Mouse (Mus musculus): ENCODE results near the gene Rgl1. TPM values are rescaled to one million over a fixed set of nuclear protein-coding genes. Genes with fewer than 3 reads are reported as not detected.

Rgl1 gene
- polyA plus RNA-seq, 1 experiment from 2014 or later = 63.6 TPM

GRCm38 (mm10) chr1:152524987-152525648 is 241.0 kb downstream of the Rgl1 start:
- no peak overlapping the region for H3K4me2 ChIP-seq
- no peak overlapping the region for H3K27ac ChIP-seq
- no peaks in the 10 kb centered on the region for H3K9me3 ChIP-seq (replicated peaks)
- no peak overlapping the region for H3K4me3 ChIP-seq (replicated peaks)
- H3K27me3 ChIP-seq = no peaks in the 10 kb centered on the region
- H3K36me3 ChIP-seq = peaks cover 90% of the 10 kb centered on the region
- WGBS = 21% methylated on average over 6 of the region's 6 CpGs
- peak; percentile 74 for ATAC-seq (replicated peaks; ENCODE audit: low FRiP score)
- peaks cover 8% of the 10 kb centered on the region for H3K4me1 ChIP-seq
- H3K9ac ChIP-seq = no peak overlapping the region

- Histone ChIP-seq H3K27me3 (no peaks in the 10 kb centered on the region), H3K4me3 (replicated peaks) (no peak overlapping the region), H3K4me2 (no peak overlapping the region), H3K9me3 (replicated peaks) (no peaks in the 10 kb centered on the region), H3K9ac (no peak overlapping the region), H3K4me1 (peaks cover 8% of the 10 kb centered on the region), H3K36me3 (peaks cover 90% of the 10 kb centered on the region), H3K27ac (no peak overlapping the region)
- 87% methylated on average over 22 of the region's 22 CpGs for WGBS
- ATAC-seq (replicated peaks; ENCODE audit: low FRiP score) = no peak
These were observed 241.9 kb downstream of the Rgl1 start for GRCm38 (mm10) chr1:152524098-152524892.

- ATAC-seq (replicated peaks; ENCODE audit: low FRiP score) = no peak
- Histone ChIP-seq H3K36me3 (peaks cover 91% of the 10 kb centered on the region), H3K4me2 (no peak overlapping the region)
These were observed 242.9 kb downstream of the Rgl1 start for GRCm38 (mm10) chr1:152523292-152523691.

DNA sequence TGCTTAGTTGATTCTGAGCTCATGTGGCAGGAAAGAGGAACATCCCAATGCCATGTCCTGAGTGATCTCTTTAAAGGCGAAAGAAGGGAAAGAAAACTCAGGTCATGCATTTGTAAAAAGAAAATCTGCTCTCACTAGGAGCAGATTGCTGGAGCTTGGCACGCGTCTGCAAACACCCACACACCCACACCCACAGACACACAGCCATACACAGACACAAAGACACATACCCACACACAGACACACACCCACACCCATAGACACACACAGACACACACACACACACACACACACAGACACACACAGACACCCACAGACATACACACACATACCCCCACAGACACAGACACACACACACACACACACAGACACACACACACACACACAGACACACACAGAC is 243.9 kb downstream of the Rgl1 start:
- Histone ChIP-seq H3K9ac (no peak overlapping the region), H3K4me2 (no peak overlapping the region), H3K4me1 (peaks cover 6% of the 10 kb centered on the region), H3K27me3 (no peaks in the 10 kb centered on the region), H3K9me3 (replicated peaks) (no peaks in the 10 kb centered on the region), H3K4me3 (replicated peaks) (no peak overlapping the region), H3K36me3 (peaks cover 84% of the 10 kb centered on the region), H3K27ac (no peak overlapping the region)
- ATAC-seq (replicated peaks; ENCODE audit: low FRiP score) = no peak
- 92% methylated on average over 3 of the region's 3 CpGs for WGBS

More at GRCm38 (mm10) chr1:152523292-152523691, 242.9 kb downstream of the Rgl1 start:
- Histone ChIP-seq H3K27ac (no peak overlapping the region), H3K9me3 (replicated peaks) (no peaks in the 10 kb centered on the region), H3K27me3 (no peaks in the 10 kb centered on the region), H3K4me3 (replicated peaks) (no peak overlapping the region), H3K4me1 (peaks cover 8% of the 10 kb centered on the region), H3K9ac (no peak overlapping the region)
- WGBS = 76% methylated on average over 11 of the region's 11 CpGs

GRCm38 (mm10) chr1:152520798-152521575 is 245.2 kb downstream of the Rgl1 start:
- Histone ChIP-seq H3K4me1 (peaks cover 6% of the 10 kb centered on the region), H3K36me3 (peaks cover 78% of the 10 kb centered on the region), H3K4me3 (replicated peaks) (no peak overlapping the region), H3K9me3 (replicated peaks) (no peaks in the 10 kb centered on the region), H3K27ac (no peak overlapping the region), H3K9ac (no peak overlapping the region), H3K27me3 (no peaks in the 10 kb centered on the region), H3K4me2 (no peak overlapping the region)
- ATAC-seq (replicated peaks; ENCODE audit: low FRiP score) = no peak
- WGBS = 82% methylated on average over 16 of the region's 16 CpGs

DNA sequence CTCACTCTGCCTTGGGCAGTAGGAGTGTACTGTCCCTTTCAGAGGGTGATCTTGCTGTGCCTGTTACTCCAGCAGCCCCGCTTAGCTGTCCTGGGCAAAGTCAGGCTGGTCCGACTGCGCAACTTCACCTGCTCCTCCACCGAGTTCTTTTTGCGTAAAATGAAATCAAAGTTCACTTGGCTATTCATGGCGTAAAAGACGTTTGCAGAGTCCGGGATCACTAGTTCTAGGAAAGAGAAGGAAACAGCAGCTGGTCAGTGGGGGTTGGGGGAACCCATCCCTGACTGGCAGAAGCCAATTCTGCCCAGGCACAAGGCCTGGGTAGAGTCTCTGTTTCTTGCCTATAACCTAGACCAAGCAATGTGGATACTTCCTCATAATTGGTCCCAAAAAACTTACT is 247.2 kb downstream of the Rgl1 start:
- H3K9me3 ChIP-seq (replicated peaks) = no peaks in the 10 kb centered on the region
- H3K27me3 ChIP-seq = no peaks in the 10 kb centered on the region
- no peak overlapping the region for H3K4me2 ChIP-seq
- H3K36me3 ChIP-seq = peaks cover 63% of the 10 kb centered on the region
- no peak overlapping the region for H3K9ac ChIP-seq
- no peak overlapping the region for H3K27ac ChIP-seq
- WGBS = 92% methylated on average over 8 of the region's 8 CpGs
- no peak for ATAC-seq (replicated peaks; ENCODE audit: low FRiP score)
- no peak overlapping the region for H3K4me3 ChIP-seq (replicated peaks)
- H3K4me1 ChIP-seq = no peaks in the 10 kb centered on the region

GRCm38 (mm10) chr1:152517057-152517570 is 249.0 kb downstream of the Rgl1 start:
- no peak overlapping the region for H3K27ac ChIP-seq
- H3K9ac ChIP-seq = no peak overlapping the region
- H3K4me3 ChIP-seq (replicated peaks) = no peak overlapping the region
- H3K9me3 ChIP-seq (replicated peaks) = no peaks in the 10 kb centered on the region
- ATAC-seq (replicated peaks; ENCODE audit: low FRiP score) = no peak
- no peaks in the 10 kb centered on the region for H3K27me3 ChIP-seq
- WGBS = 60% methylated on average over 4 of the region's 4 CpGs
- no peaks in the 10 kb centered on the region for H3K4me1 ChIP-seq
- H3K36me3 ChIP-seq = peaks cover 47% of the 10 kb centered on the region
- H3K4me2 ChIP-seq = no peak overlapping the region

GRCm38 (mm10) chr1:152514256-152514655 is 251.9 kb downstream of the Rgl1 start:
- WGBS = 74% methylated on average over 4 of the region's 4 CpGs
- Histone ChIP-seq H3K9me3 (replicated peaks) (no peaks in the 10 kb centered on the region), H3K4me2 (no peak overlapping the region), H3K27ac (no peak overlapping the region), H3K4me3 (replicated peaks) (no peak overlapping the region), H3K27me3 (no peaks in the 10 kb centered on the region), H3K4me1 (no peaks in the 10 kb centered on the region), H3K9ac (no peak overlapping the region), H3K36me3 (peaks cover 18% of the 10 kb centered on the region)
- no peak for ATAC-seq (replicated peaks; ENCODE audit: low FRiP score)

DNA sequence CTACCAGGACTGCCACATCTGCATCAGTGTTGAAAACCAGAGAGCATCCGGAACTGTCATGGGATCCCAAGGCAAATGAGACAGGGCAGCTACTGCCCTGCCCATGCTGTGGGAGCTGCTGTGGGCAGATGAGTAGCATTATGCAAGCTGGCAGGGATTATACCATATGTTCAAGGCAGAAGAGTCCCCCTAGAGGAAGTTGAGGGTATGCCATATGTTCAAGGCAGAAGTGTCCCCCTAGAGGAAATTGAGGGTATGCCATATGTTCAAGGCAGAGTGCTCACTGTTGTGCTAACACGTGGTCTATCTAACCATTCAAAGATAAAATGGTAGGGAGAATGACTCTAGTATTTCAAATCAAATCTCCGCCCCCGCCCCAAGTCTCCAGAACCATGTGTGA is 254.9 kb downstream of the Rgl1 start:
- WGBS = 74% methylated on average over 4 of the region's 4 CpGs
- Histone ChIP-seq H3K36me3 (no peaks in the 10 kb centered on the region; the same call in 1 of the 2 replicates), H3K4me3 (replicated peaks) (no peak overlapping the region), H3K27me3 (no peaks in the 10 kb centered on the region), H3K4me2 (no peak overlapping the region), H3K4me1 (no peaks in the 10 kb centered on the region), H3K9me3 (replicated peaks) (no peaks in the 10 kb centered on the region), H3K27ac (no peak overlapping the region), H3K9ac (no peak overlapping the region)
- no peak for ATAC-seq (replicated peaks; ENCODE audit: low FRiP score)

DNA sequence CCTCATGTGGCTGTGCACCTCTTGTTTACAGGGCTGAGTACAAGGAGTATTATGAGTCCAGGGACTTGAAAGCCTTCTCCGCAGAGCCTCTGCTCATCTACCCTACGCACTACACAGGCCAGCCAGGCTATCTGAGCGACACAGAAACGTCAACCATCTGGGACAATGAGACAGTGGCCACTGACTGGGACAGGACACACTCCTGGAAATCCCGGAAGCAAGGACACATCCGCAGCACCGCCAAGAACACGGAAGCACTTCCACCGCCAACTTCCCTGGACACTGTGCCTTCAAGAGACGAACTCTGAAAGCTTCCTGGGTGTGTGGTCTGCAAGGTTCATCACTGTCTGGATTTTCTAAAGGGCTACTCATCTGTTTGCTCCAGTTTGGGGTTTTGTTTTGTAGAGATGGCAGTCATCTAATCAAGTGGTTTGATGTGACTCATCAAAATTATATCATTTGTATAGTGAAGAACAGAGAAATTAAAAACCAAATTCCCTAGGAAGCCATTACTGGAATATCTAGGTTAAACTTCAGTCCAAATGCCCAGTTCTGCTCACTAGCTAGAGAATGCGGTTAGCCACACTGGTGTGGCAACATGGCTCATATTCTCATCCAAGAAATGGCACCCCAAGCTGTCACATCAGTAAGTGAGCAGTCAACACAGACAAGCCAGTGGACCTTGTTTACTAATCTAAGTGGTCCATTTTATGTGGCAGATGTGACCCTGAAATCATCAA is 257.5 kb downstream of the Rgl1 start:
- Histone ChIP-seq H3K27ac (no peak overlapping the region), H3K4me2 (no peak overlapping the region), H3K4me1 (no peaks in the 10 kb centered on the region), H3K27me3 (no peaks in the 10 kb centered on the region), H3K9ac (no peak overlapping the region), H3K9me3 (replicated peaks) (no peaks in the 10 kb centered on the region), H3K4me3 (replicated peaks) (no peak overlapping the region), H3K36me3 (no peaks in the 10 kb centered on the region)
- WGBS = 93% methylated on average over 11 of the region's 11 CpGs
- ATAC-seq (replicated peaks; ENCODE audit: low FRiP score) = no peak

- Histone ChIP-seq H3K36me3 (no peaks in the 10 kb centered on the region), H3K4me2 (no peak overlapping the region), H3K9me3 (replicated peaks) (no peaks in the 10 kb centered on the region), H3K4me1 (no peaks in the 10 kb centered on the region), H3K27me3 (no peaks in the 10 kb centered on the region), H3K9ac (no peak overlapping the region), H3K27ac (no peak overlapping the region), H3K4me3 (replicated peaks) (no peak overlapping the region)
- no peak for ATAC-seq (replicated peaks; ENCODE audit: low FRiP score)
- WGBS = 88% methylated on average over 7 of the region's 7 CpGs
These were observed 259.4 kb downstream of the Rgl1 start for GRCm38 (mm10) chr1:152506726-152507125.

Measured in kidney, embryonic 15.5 days (tissue).